Mouse (Mus musculus) midbrain, embryonic 14.5 days (tissue): Measurements from ENCODE around the gene Eprs. TPM values are rescaled to one million over a fixed set of nuclear protein-coding genes. Genes with fewer than 3 reads are reported as not detected.

Source experiments
- ATAC-seq: fragments of 200-750 bp; cut with Nextera tagmentation; 2 replicates; pipeline ENCODE4 v1.8.0; 2017; ENCODE audit warnings: moderate number of reproducible peaks, moderate library complexity; ENCODE audit not compliant: low FRiP score, low TSS enrichment
- DNase-seq: peaks from one replicate; pipeline ENCODE4 v3.0.0-alpha.2; 2015
- H3K27ac ChIP-seq: fragments of 300-500 bp; sonication (generic); replicated peaks from 2 replicates; pipeline ENCODE4 v1.5.1; 2014; ENCODE audit warnings: mild to moderate bottlenecking, low read depth, low read length, moderate library complexity
- H3K27me3 ChIP-seq: fragments of 300-500 bp; sonication (generic); 2 replicates; pipeline ENCODE4 v1.6.1; 2014; ENCODE audit warnings: low read length, control low read depth, mixed read lengths; ENCODE audit not compliant: control insufficient read depth, insufficient read depth
- H3K36me3 ChIP-seq: fragments of 300-500 bp; sonication (generic); 2 replicates; pipeline ENCODE4 v1.6.1; 2014; ENCODE audit warnings: low read length, control low read depth; ENCODE audit not compliant: control insufficient read depth, insufficient read depth
- H3K4me1 ChIP-seq: fragments of 300-500 bp; sonication (generic); 2 replicates; pipeline ENCODE4 v1.6.1; 2014; ENCODE audit warnings: mild to moderate bottlenecking, antibody characterized with exemption, low read length, control low read depth; ENCODE audit not compliant: control insufficient read depth, insufficient read depth
- H3K4me2 ChIP-seq: fragments of 300-500 bp; sonication (generic); 2 replicates; pipeline ENCODE4 v1.6.1; 2014; ENCODE audit warnings: mild to moderate bottlenecking, low read length, moderate library complexity
- H3K4me3 ChIP-seq: fragments of 300-500 bp; sonication (generic); replicated peaks from 2 replicates; pipeline ENCODE4 v1.5.1; 2014; ENCODE audit warnings: low read depth, low read length
- H3K9ac ChIP-seq: fragments of 300-500 bp; sonication (generic); replicated peaks from 2 replicates; pipeline ENCODE4 v1.6.1; 2014; ENCODE audit warnings: mild to moderate bottlenecking, low read length, moderate library complexity
- H3K9me3 ChIP-seq: fragments of 300-500 bp; sonication (generic); 2 replicates; pipeline ENCODE4 v1.6.1; 2016; ENCODE audit warnings: low read length, control low read depth, mixed read lengths; ENCODE audit not compliant: control insufficient read depth
- WGBS: fragments of 180-500 bp; shearing (Covaris S2); extraction: QIAGEN DNeasy Blood & Tissue Kit; methylation state at CpG from one replicate; pipeline ENCODE4 v1.1.7; 2014; 5-methylcytosine and 5-hydroxymethylcytosine counted together
- polyA plus RNA-seq: library from polyadenylated mRNA; unstranded; fragments of >200 nt; fragmentation: Nextera tagmentation; extraction: Ambion mirVana; gene quantifications from 2 replicates; pipeline ENCODE4 v1.2.1, GENCODE M21; 2014

Gene Eprs
- polyA plus RNA-seq, 1 experiment from 2014 or later: 150 TPM

DNA sequence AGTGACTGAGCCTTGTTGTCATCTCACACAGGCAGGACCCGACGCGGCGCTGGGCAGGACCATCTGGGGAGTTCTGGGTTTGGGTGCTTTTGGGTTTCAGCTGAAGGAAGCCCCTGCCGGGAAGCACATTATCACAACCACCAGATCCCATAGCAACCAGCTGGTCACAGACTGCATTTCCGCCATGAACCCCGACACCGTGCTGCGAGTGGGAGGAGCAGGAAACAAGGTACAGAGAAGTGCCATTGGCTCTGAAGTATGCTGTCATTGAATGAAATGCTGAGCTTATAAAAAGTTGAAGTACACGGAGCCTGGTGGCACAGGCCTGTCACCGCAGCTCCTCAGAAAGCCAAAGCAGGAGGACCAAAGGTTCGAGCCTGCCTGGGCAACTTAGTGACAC, 10.7 kb upstream of the Eprs start:
- H3K36me3 ChIP-seq: peaks cover 92% of the 10 kb centered on the region
- H3K4me1 ChIP-seq: no peaks in the 10 kb centered on the region
- H3K9ac ChIP-seq: no peak overlapping the region
- H3K4me3 ChIP-seq: no peak overlapping the region
- H3K27me3 ChIP-seq: no peaks in the 10 kb centered on the region
- no peak for ATAC-seq
- no peaks in the 10 kb centered on the region for H3K9me3 ChIP-seq
- 95% methylated on average over 12 of the region's 12 CpGs for WGBS
- no peak for DNase-seq
- H3K27ac ChIP-seq: no peak overlapping the region
- H3K4me2 ChIP-seq: no peak overlapping the region

DNA sequence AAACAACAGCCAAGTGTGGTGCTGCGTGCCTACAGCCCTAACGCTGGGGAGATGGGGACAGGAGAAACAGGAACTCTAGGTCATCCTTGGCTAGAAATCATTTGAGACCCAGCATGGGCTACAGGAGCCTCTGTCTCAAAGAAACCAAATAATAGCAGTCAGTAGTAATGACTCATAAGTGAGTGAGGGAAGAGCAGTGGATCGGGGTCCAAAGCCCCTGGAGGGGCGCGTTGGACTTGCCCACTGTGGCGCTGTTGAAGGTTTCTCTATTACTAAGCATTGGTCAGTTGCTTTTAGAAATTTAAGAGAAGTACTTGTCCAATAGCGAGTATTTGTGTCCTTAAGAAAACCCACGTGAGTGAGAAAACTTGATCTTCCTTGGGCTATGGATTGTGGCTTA, 9.5 kb upstream of the Eprs start:
- no peaks in the 10 kb centered on the region for H3K27me3 ChIP-seq
- no peak overlapping the region for H3K9ac ChIP-seq
- H3K36me3 ChIP-seq: peaks cover 85% of the 10 kb centered on the region
- H3K27ac ChIP-seq: no peak overlapping the region
- no peak overlapping the region for H3K4me2 ChIP-seq
- H3K4me1 ChIP-seq: no peaks in the 10 kb centered on the region
- no peak for ATAC-seq
- 98% methylated on average over 8 of the region's 8 CpGs for WGBS
- DNase-seq: no peak
- no peak overlapping the region for H3K4me3 ChIP-seq
- H3K9me3 ChIP-seq: no peaks in the 10 kb centered on the region

DNA sequence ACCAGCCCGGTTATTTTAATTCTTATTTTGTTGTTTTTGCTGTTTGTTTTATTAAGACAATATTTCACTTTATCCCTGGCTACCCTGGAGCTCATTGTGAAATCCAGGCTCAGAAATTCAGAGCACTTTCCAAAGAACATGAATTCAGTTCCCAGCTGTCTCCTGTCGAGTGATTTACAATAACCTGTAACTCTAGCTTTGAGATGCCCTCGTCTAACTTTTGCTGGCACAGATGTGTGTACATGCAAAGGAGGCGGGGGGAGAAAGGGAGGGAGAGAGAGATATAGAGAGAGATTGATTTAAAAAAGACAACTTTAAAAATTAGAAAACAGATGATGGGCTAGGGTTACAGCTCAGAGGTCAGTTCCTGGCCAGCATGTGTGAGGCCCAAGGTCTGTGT, 8.1 kb upstream of the Eprs start:
- Histone ChIP-seq H3K9me3 (no peaks in the 10 kb centered on the region), H3K27me3 (no peaks in the 10 kb centered on the region), H3K4me1 (no peaks in the 10 kb centered on the region), H3K4me2 (no peak overlapping the region), H3K4me3 (no peak overlapping the region), H3K27ac (no peak overlapping the region), H3K9ac (no peak overlapping the region), H3K36me3 (peaks cover 80% of the 10 kb centered on the region)
- ATAC-seq: no peak
- WGBS: 92% methylated on average over 4 of the region's 4 CpGs
- no peak for DNase-seq

DNA sequence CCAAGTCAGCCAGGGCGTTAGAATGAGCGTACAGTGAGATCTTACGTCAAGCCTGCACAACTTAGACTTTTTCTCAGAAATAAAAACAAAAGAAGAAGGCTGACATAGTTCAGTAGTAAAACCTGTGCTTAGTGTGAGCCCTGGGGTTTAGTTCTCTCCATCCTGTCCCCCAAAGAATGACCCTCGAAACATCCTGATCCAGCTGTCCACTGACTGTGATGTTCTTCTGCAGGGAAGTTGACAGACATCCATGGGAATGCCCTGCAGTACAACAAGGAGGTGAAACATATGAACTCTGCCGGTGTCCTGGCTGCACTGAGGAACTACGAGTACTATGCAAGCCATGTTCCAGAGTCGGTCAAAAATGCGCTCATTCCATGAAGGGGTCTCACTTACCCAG, 6.6 kb upstream of the Eprs start:
- ATAC-seq: no peak
- peaks cover 65% of the 10 kb centered on the region for H3K36me3 ChIP-seq

DNA sequence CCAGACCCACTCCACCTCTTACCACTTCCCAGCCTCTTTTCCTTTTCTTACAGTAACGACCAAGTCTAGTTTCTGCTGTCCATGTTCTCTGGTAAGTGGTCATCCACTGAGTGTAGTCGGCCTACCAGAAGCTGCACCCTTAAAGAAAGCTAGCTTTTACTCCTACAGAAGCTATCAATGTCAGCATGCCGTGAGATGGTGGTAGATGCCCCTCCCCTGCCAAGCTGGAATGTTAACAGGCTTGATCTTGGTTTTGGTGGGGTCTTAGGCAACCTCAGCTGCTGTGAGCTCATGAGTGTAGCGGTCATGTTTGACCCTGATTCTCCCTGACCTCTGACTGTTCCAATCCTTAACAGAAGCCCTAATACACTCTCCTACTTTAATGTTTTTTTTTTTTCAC, 4.6 kb upstream of the Eprs start:
- H3K36me3 ChIP-seq: peaks cover 46% of the 10 kb centered on the region
- H3K9ac ChIP-seq: no peak overlapping the region
- peaks cover 4% of the 10 kb centered on the region for H3K4me1 ChIP-seq
- no peak overlapping the region for H3K27ac ChIP-seq
- no peaks in the 10 kb centered on the region for H3K27me3 ChIP-seq
- 92% methylated on average over 4 of the region's 4 CpGs for WGBS
- ATAC-seq (no peak), DNase-seq (no peak)
- no peaks in the 10 kb centered on the region for H3K9me3 ChIP-seq
- no peak overlapping the region for H3K4me3 ChIP-seq
- H3K4me2 ChIP-seq: no peak overlapping the region

More for the DNA sequence above, 6.6 kb upstream of the Eprs start:
- no peak overlapping the region for H3K4me2 ChIP-seq
- no peak overlapping the region for H3K27ac ChIP-seq
- H3K27me3 ChIP-seq: no peaks in the 10 kb centered on the region
- no peaks in the 10 kb centered on the region for H3K4me1 ChIP-seq
- H3K4me3 ChIP-seq: no peak overlapping the region
- 97% methylated on average over 8 of the region's 8 CpGs for WGBS
- no peaks in the 10 kb centered on the region for H3K9me3 ChIP-seq
- no peak overlapping the region for H3K9ac ChIP-seq
- no peak for DNase-seq

DNA sequence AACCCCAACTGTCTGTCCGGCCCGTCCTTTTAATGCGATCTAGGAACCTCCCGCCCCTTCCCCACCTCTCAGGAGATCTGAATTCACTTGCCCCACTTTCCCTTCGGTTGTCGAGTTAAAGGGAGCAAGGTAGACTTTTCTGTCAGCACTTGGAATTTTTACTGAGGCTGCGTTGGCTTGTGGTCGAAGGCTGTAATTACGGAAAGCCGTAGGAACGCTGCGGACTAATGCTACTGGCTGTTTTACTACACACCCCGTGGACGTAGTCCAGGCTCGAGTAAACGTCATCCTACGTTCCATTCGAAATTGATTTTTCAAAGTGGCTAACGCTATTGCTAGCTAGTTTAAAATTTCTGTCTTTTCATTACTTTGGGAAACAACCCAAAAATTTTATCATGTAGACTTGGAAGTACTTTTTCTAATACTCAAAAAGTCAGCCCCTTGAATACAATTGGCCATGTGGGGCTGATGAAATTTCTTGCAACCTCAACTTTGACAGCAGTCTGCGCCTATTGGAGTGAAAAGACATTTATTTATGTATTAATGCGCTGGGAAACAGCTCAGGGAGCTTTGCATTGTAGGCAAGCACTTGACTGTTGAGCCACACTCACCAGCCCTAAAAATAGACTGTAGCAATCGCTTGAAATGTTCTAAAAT, 810 bp downstream of the Eprs start:
- ATAC-seq (0 out of 2 replicates have a peak, but pooled peaks have one; percentile 19), DNase-seq (peak; percentile 75)
- Histone ChIP-seq H3K9ac (peak overlapping the region; percentile 75), H3K36me3 (peaks cover 14% of the 10 kb centered on the region; the same call in 1 of the 2 replicates), H3K27me3 (no peaks in the 10 kb centered on the region), H3K27ac (peak overlapping the region; percentile 90), H3K4me3 (peak overlapping the region; percentile 99), H3K4me1 (peaks cover 22% of the 10 kb centered on the region), H3K4me2 (peak overlapping the region; percentile 68), H3K9me3 (no peaks in the 10 kb centered on the region)
- 5% methylated on average over 22 of the region's 22 CpGs for WGBS

DNA sequence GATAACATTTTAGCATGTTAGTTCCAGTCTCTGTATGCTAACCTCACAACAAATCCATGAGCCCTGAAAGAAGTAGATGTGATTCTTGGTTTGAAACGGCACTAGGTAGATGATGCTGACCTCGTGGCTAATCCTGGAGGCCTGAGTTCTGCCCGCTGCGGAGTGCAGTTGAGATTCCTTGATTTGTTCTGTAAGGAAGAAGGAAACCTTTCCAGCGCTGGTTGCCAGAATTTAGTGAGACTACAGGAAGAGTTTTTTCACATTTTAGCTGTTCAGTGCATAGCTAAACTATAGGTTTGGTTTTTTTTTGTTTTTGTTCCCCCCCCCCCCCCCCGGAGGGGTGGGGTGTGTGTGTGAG, 1.3 kb downstream of the Eprs start:
- Histone ChIP-seq H3K27me3 (no peaks in the 10 kb centered on the region), H3K4me3 (peak overlapping the region; percentile 99), H3K4me1 (peaks cover 22% of the 10 kb centered on the region), H3K4me2 (peak overlapping the region; percentile 68), H3K27ac (no peak overlapping the region), H3K36me3 (peaks cover 15% of the 10 kb centered on the region; the same call in 1 of the 2 replicates), H3K9me3 (no peaks in the 10 kb centered on the region), H3K9ac (peak overlapping the region; percentile 75)
- no peak for ATAC-seq
- peak; percentile 1 for DNase-seq
- 40% methylated on average over 6 of the region's 6 CpGs for WGBS

DNA sequence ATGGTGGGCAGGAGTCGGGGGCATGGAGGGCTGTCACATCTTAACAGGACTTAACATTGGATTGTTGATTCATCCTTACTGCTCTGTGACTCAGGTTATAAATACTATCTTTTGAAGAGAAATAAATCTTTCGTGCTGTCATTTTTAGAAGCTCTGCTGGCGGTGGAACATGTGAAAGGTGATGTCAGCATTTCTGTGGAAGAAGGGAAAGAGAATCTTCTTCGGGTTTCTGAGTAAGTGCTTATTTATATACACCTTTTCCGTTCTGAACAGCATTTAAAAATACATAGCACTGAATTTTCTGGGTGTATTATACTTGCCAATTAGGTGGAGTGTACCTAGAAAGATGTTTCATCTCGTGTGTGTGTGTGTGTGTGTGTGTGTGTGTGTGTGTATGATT, 4.5 kb downstream of the Eprs start:
- Histone ChIP-seq H3K27me3 (no peaks in the 10 kb centered on the region), H3K9me3 (no peaks in the 10 kb centered on the region), H3K36me3 (peaks cover 40% of the 10 kb centered on the region), H3K4me3 (no peak overlapping the region), H3K4me2 (no peak overlapping the region), H3K4me1 (peaks cover 17% of the 10 kb centered on the region), H3K9ac (no peak overlapping the region), H3K27ac (no peak overlapping the region)
- ATAC-seq (no peak), DNase-seq (no peak)
- 88% methylated on average over 6 of the region's 6 CpGs for WGBS

DNA sequence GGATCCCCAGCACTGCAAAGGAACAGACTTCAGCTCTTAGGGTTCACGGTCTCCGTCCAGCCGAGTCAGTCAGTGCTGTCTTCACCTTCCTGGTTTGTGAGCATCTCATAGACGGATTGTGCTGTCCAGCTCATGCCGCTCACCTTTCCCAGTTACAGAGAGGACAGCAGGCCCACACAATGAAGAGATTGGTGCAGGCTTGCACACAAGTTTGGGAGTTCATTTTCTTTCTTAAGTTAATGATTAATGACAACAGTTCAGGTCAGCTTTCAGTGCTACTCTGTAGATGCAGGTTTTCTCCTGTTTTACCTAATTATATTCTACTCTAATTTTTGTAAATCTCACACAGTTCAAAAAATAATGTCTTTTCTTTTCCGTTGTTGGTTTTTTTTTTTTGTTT, 7.1 kb downstream of the Eprs start:
- no peak overlapping the region for H3K4me2 ChIP-seq
- H3K27me3 ChIP-seq: no peaks in the 10 kb centered on the region
- H3K36me3 ChIP-seq: peaks cover 61% of the 10 kb centered on the region
- H3K4me3 ChIP-seq: no peak overlapping the region
- no peaks in the 10 kb centered on the region for H3K9me3 ChIP-seq
- no peak for ATAC-seq
- no peak overlapping the region for H3K9ac ChIP-seq
- 96% methylated on average over 6 of the region's 6 CpGs for WGBS
- DNase-seq: no peak
- H3K27ac ChIP-seq: no peak overlapping the region
- peaks cover 6% of the 10 kb centered on the region; the same call in 1 of the 2 replicates for H3K4me1 ChIP-seq
